Mouse (Mus musculus): ENCODE results near the gene Gm3839.
"Not testable (repeated sequence)": the region's sequence is repeated elsewhere in the genome, so short reads cannot be mapped to it uniquely, and the experiment has no call there.

The Gm3839 gene

DNA sequence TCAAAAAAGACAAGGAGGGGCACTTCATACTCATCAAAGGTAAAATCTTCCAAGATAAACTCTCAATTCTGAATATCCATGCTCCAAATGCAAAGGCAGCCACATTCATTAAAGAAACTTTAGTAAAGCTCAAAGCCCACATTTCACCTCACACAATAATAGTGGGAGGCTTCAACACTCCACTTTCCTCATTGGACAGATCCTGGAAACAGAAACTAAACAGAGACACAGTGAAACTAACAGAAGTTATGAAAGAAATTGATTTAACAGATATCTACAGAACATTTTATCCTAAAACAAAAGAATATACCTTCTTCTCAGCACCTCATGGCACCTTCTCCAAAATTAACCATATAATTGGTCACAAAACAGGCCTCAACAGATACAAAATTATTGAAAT is at the start of gene Gm3839:
Gm3839 (minus strand) TSS at position 101 of the 400 bp plus-strand sequence.
- DNase-seq (ENCODE audit: low spot score in 2 of 2) = not testable (repeated sequence)

DNA sequence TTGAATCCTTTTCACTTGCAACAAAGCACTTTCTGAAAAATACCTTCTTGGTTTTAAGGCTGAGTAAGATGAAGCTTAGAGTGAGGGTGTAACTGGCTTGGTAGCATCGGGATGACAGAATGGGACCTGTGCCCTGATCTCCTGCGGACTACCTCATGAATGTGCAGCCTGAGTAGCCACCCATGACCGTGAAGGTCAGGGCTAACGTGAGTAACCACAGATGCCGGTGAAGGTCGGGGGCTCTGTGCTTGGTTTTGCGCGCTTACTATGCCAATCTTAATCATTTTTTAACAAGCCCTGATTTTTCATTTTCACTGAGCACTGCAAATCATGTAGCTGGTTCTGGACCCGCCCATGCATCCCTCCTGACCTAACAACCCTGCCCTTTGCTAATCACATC is 49.1 kb upstream of the Gm3839 start:
- DNase-seq (ENCODE audit: low spot score in 2 of 2) = no peak

DNA sequence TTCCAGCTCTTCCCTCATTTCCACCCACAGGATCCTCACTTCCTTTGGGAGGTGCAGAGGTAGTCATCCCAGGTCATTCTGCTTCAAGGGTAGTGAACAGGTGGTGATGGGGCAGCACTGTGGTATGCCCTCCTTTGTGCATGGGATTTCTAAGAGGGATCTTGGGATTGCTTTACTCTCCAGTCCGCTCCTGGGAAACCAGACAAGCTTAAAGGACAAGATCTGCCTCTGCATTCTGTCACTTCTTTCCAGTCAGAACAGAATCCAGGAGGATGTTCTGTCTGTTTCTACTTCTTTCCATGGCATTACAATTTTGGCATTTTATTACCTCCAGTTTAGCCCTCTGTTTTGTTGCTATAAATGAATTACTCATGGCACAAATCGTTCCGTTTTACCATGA is 21.3 kb upstream of the Gm3839 start:
- DNase-seq (ENCODE audit: low spot score in 2 of 2) = no peak

DNA sequence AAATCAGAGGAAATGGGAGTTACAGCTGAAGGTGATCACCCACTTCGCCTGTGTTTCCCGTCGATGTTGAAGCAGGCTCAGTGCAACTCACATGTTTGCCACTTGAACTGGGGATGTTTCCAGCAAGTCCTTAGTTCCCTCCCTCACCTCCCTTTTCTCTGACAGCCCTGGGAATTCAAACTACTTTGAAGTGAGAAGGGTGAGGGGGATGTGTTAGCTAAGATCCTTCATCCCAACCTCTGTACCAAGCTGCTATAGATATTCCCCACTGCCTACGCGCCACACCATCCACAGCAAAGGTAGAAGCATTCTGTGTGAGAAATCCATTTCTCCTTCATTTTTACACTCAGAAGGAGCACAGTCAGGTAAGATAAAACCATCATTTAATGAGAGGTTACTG is 18.7 kb upstream of the Gm3839 start:
- peak in 1 of 2 experiments; percentile 3 for DNase-seq (ENCODE audit: low spot score in 2 of 2)

DNA sequence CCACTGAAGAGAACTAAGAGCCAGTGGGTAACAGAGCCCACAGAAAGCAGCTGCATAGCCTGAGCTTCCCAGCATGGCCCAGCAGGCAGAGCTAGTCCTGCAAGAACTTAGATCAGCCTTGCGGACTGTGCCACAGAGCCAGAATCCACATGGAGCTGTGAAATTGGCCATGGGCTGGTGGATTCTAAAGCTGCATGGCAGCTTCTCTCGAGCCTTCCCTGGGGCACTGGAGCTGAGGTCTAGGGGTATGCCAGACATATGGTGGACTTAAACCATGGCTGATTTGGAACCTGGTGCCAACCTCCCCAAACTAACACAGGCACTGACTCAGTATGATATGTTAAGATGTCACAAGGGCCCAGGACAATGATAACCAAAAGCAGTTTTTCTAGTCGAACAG is 10.4 kb downstream of the Gm3839 start:
- no peak for DNase-seq (ENCODE audit: low spot score in 2 of 2)

DNA sequence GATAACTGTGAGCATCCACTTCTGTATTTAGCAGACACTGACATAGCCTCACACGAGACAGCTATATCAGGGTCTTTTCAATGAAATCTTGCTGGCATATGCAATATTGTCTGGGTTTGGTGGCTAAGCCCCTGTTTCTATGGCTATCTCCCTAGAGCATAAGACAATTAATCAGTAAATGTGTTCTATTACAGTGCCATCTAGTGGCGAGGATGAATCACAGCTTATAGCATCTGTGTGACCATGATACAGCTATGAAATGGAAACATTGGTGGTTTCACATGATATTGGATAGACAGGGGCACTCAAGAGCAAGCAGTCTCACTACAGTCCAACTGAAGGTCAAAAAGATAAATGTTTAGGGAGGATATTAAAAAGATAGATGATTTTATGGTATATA is 26.5 kb downstream of the Gm3839 start:
- no peak for DNase-seq (ENCODE audit: low spot score in 2 of 2)

DNA sequence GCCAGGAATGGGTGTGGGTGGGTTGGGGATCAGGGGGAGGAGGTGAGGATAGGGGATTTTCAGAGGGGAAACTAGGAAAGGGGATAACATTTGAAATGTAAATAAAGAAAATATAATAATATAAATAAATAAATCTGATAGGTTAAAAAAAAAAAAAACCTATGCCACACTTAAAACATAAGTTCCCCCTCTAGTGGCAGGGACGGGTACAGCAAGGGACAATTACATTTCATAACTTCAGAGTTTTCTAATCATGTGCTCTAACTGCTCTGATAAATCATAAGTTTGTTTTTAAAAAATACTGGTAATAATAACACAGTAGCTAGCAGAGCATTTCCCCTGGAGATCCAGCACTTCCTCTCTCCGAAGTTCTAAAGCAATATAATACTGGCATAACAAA is 49.4 kb downstream of the Gm3839 start:
- DNase-seq (ENCODE audit: low spot score in 2 of 2) = no peak

DNA sequence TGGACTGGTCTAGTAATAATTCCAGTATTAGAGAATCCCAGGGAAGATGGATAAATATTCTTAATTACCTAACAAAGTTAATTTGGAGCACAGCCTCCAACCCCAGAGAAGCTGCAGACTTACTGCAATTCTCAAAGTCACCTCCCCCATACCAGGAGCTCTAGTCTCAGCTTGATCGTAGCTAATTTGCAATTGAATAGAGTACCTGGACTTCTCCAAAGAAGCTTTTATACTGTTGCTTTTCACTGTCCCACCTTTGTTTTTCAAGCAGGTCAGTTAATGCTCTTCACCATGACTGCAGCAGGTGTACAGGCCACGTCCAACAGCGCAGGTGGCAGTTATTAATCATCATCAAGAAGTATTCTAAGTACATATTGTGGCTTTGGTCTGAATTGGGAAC is 68.6 kb downstream of the Gm3839 start:
- not testable (repeated sequence) for DNase-seq (ENCODE audit: low spot score in 2 of 2)

DNA sequence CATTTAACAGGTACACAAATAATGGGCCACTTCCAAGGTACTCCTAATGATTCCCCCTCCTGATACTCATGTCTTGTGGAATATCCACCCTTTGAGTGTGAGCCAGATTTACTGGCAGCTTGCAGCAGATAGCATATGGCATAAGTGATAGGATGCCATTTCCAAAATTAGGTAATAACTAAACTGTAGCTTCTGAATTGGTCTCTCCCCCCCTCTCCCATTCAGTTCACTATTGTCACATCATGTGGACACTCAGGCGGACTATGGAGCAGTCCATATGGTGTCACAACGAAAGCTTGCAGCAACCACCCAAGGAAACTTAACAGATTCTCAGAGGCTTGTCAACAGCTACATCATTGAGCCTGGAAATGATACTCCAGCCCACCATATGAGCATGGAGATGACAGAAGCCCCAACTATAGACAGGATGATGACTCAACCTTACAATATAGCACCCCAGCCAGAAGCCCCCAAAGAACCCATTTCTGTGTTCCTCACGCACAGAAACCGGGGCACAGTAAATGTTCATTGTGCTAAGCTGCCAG is 99.3 kb downstream of the Gm3839 start:
- no peak for DNase-seq (ENCODE audit: low spot score in 2 of 2)

DNA sequence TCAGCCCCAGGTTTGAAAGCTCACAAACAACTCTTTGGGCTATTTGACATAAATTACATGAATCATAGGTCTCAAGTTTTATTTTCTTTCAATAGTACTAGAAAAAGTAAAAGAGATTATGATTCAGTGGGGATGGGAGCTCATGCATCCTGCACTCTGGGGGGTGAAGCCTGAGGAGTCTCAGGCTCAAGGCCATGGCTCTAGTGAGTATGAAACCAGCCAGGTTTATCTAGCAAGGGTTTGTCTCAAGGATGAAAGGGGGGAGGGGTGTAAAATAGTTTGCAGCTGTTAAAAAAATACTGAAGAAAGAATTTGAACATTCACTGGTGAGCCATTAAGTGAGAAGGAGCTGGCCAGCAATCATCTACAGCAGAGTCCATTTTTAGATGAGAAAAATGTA is 108.5 kb downstream of the Gm3839 start:
- no peak for DNase-seq (ENCODE audit: low spot score in 2 of 2)

DNA sequence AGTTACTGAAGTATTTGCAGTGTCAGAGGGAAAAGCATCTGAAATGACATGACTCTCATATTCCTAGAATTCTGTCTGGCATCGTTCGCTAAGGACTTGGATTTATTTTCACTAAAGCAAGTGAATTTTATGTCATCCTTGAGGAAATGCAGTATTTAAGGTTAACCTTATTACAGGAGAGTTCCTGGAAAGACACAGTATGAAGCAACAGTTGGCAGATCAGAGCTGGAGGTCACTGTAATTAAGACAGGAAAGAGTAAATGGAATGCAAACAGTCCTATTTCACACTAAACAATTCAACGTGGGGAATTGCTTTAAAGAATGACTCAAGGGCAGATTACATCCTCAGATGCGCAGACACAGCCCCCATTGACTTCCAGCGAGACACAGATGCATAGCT is 112.0 kb downstream of the Gm3839 start:
- no peak for DNase-seq (ENCODE audit: low spot score in 2 of 2)

DNA sequence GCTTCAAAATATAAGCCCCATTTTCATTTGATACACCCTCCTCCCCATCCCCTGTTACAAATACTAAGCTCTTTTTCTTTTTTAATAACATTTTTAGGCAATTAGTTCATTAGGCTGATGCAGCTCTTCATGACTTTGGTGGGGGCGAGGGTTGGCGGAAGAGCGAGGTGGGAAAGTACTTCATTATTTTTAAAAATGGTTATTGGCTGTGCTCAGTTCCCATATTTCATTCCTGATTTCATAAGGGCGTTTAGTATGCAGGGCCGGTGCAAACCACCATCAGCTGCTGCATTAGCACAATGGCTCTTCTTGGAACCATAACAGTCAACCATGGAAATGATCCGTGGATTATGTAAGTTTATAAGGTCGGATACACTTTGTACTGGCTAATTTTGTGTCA is 124.4 kb downstream of the Gm3839 start:
- no peak for DNase-seq (ENCODE audit: low spot score in 2 of 2)

All from frontal cortex, postnatal 25 days (tissue).